Mouse (Mus musculus): ENCODE data around the gene Lrrc55. TPM values are rescaled to one million over a fixed set of nuclear protein-coding genes. Genes with fewer than 3 reads are reported as not detected.

Gene Lrrc55
- polyA plus RNA-seq, 1 experiment from 2014 or later, result 14.9 TPM

DNA sequence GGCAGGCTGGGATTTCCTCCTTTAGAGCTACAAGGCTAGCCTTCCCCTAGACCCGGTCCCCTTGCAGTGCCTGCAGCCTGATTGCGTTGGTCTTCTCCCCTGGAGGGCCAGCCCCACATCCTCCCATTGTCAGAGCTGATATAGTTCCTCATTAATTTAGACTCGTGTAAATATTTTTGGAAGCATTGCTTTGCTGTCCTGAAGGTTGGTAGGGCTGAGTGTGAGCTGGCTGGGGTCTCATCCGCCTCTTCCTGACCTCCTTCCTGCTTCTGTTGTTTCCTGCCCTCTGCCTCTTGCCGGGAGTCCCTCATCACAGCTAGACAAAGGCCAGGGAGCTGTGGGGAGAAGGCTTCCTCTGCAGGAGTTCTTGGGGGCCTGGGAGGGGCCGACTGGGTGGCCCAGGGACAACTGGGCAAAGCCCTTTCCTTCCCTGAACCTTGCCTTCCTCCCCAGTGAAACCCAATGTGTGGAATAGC, 67.5 kb downstream of the Lrrc55 start:
- no peak overlapping the region for H3K4me2 ChIP-seq (ENCODE audit: low read length)
- H3K27me3 ChIP-seq (replicated peaks; ENCODE audit: control insufficient read depth, insufficient read depth, low read length), result no peaks in the 10 kb centered on the region
- no peaks in the 10 kb centered on the region for H3K9me3 ChIP-seq (ENCODE audit: control insufficient read depth, low read length)
- H3K36me3 ChIP-seq (ENCODE audit: control insufficient read depth, insufficient read depth), result no peaks in the 10 kb centered on the region
- H3K4me1 ChIP-seq (replicated peaks; ENCODE audit: control insufficient read depth, insufficient read depth, low read length), result no peaks in the 10 kb centered on the region
- no peak overlapping the region for H3K27ac ChIP-seq (ENCODE audit: low read length)
- no peak overlapping the region for H3K4me3 ChIP-seq (replicated peaks; ENCODE audit: low read length)
- no peak overlapping the region for H3K9ac ChIP-seq (replicated peaks; ENCODE audit: low read depth, low read length)
- ATAC-seq, result 0 out of 2 replicates have a peak, but pooled peaks have one; percentile 23
- 47% methylated on average over 6 of the region's 6 CpGs for WGBS

DNA sequence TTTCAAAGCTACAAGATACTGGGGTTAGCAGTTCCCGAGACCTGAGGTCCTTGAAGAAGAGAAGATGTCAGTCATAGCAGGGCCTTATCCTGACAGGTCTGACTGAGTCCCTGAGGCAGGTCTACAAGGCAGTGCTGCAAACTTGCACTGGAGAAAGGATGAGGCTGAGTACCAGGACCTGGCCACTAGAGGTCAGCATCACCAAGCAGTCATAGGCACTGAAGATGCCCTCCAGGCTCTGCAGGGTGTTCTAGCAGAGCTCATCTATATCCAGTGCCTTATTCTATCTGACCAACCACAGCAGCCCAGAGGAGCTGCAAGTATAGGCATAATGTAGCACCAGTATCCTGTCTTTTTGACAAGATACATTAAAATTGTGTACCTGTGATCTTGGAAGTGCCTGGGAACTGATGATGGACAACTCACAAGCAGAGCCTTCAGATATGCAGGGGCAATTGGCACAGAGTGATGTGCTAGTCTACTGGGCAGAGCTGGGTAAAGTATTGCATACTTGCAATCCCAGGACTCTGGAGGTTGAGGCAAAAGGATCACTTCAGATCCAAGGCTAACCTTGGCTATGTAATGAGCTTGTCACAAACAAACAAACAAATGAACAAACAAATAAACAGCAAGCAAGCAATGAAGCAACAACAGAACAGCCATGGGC, 73.0 kb downstream of the Lrrc55 start:
- H3K4me2 ChIP-seq (ENCODE audit: low read length), result no peak overlapping the region
- 35% methylated on average over 1 of the region's 1 CpGs for WGBS
- H3K9me3 ChIP-seq (ENCODE audit: control insufficient read depth, low read length), result no peaks in the 10 kb centered on the region
- no peaks in the 10 kb centered on the region for H3K27me3 ChIP-seq (replicated peaks; ENCODE audit: control insufficient read depth, insufficient read depth, low read length)
- H3K36me3 ChIP-seq (ENCODE audit: control insufficient read depth, insufficient read depth), result no peaks in the 10 kb centered on the region
- peak; percentile 94 for ATAC-seq
- H3K4me3 ChIP-seq (replicated peaks; ENCODE audit: low read length), result no peak overlapping the region
- no peak overlapping the region for H3K27ac ChIP-seq (ENCODE audit: low read length)
- no peak overlapping the region for H3K9ac ChIP-seq (replicated peaks; ENCODE audit: low read depth, low read length)
- H3K4me1 ChIP-seq (replicated peaks; ENCODE audit: control insufficient read depth, insufficient read depth, low read length), result no peaks in the 10 kb centered on the region

- no peaks in the 10 kb centered on the region for H3K36me3 ChIP-seq (ENCODE audit: control insufficient read depth, insufficient read depth)
- no peak overlapping the region for H3K9ac ChIP-seq (replicated peaks; ENCODE audit: low read depth, low read length)
- ATAC-seq, result peak; percentile 87
- no peak overlapping the region for H3K4me2 ChIP-seq (ENCODE audit: low read length)
- H3K9me3 ChIP-seq (ENCODE audit: control insufficient read depth, low read length), result no peaks in the 10 kb centered on the region
- 29% methylated on average over 5 of the region's 5 CpGs for WGBS
- H3K27me3 ChIP-seq (replicated peaks; ENCODE audit: control insufficient read depth, insufficient read depth, low read length), result no peaks in the 10 kb centered on the region
- no peak overlapping the region for H3K27ac ChIP-seq (ENCODE audit: low read length)
- H3K4me1 ChIP-seq (replicated peaks; ENCODE audit: control insufficient read depth, insufficient read depth, low read length), result no peaks in the 10 kb centered on the region
- no peak overlapping the region for H3K4me3 ChIP-seq (replicated peaks; ENCODE audit: low read length)
These were observed 73.7 kb downstream of the Lrrc55 start for GRCm38 (mm10) chr2:85123187-85123868.

Other genes starting within 250 kb of the Lrrc55 start
- not detected in 2 replicates for gene Prg2, start 216.7 kb downstream of the Lrrc55 start, polyA plus RNA-seq (2015; fragmentation: Nextera tagmentation; extraction: Ambion mirVana)
- gene Prg3, start 209.0 kb downstream of the Lrrc55 start, polyA plus RNA-seq (2015; fragmentation: Nextera tagmentation; extraction: Ambion mirVana), result not detected in 2 replicates
- gene Ssrp1, start 160.0 kb downstream of the Lrrc55 start, polyA plus RNA-seq (2015; fragmentation: Nextera tagmentation; extraction: Ambion mirVana), result 228 and 250 TPM in 2 replicates
- gene P2rx3, start 159.7 kb downstream of the Lrrc55 start, polyA plus RNA-seq (2015; fragmentation: Nextera tagmentation; extraction: Ambion mirVana), result 0.66 and 1.1 TPM in 2 replicates
- gene Tnks1bp1, start 149.2 kb downstream of the Lrrc55 start, polyA plus RNA-seq (2015; fragmentation: Nextera tagmentation; extraction: Ambion mirVana), result 24.0 and 26.2 TPM in 2 replicates
- gene Aplnr, start 61.0 kb downstream of the Lrrc55 start, polyA plus RNA-seq (2015; fragmentation: Nextera tagmentation; extraction: Ambion mirVana), result 20.7 and 34.3 TPM in 2 replicates
- gene Olfr987, start 142.1 kb upstream of the Lrrc55 start, polyA plus RNA-seq (2015; fragmentation: Nextera tagmentation; extraction: Ambion mirVana), result not detected in 2 replicates
- not detected in 2 replicates for gene Olfr988, start 166.0 kb upstream of the Lrrc55 start, polyA plus RNA-seq (2015; fragmentation: Nextera tagmentation; extraction: Ambion mirVana)
- gene Olfr992, start 212.3 kb upstream of the Lrrc55 start, polyA plus RNA-seq (2015; fragmentation: Nextera tagmentation; extraction: Ambion mirVana), result not detected in 2 replicates
- not detected in 2 replicates for gene Olfr993, start 217.7 kb upstream of the Lrrc55 start, polyA plus RNA-seq (2015; fragmentation: Nextera tagmentation; extraction: Ambion mirVana)
- not detected in 2 replicates for gene Olfr994, start 239.3 kb upstream of the Lrrc55 start, polyA plus RNA-seq (2015; fragmentation: Nextera tagmentation; extraction: Ambion mirVana)
- gene Olfr995, start 246.4 kb upstream of the Lrrc55 start, polyA plus RNA-seq (2015; fragmentation: Nextera tagmentation; extraction: Ambion mirVana), result not detected in 2 replicates